Mouse (Mus musculus) cerebellum, adult 2 months (tissue): ENCODE data around the gene Dusp1.

Source experiments
- CTCF ChIP-seq: fragments of 200-500 bp; IDR thresholded peaks from 2 replicates; pipeline ENCODE4 v1.5.1; 2011; ENCODE audit warnings: low read depth, mild to moderate bottlenecking, control low read depth, low read length, moderate library complexity, borderline replicate concordance; ENCODE audit not compliant: insufficient read depth
- POLR2A ChIP-seq: fragments of 200-500 bp; IDR thresholded peaks from 2 replicates; pipeline ENCODE4 v1.6.1; 2011; ENCODE audit warnings: low read length, control low read depth, borderline replicate concordance; ENCODE audit not compliant: insufficient read depth

GRCm38 (mm10) chr17:26506997-26507871, 54.7 kb downstream of the Dusp1 start:
- TF ChIP-seq CTCF (no peak), POLR2A (no peak; the same call in 1 of the 2 replicates)
